In genomic region chr17:17567071-17567470, GRCm38 (mm10) we compare ENCODE assay signal across 7 mouse cellular contexts. TPM values are rescaled to one million over a fixed set of nuclear protein-coding genes. Genes with fewer than 3 reads are reported as not detected.
DNase-seq lines count a peak whose midpoint lies in the region; ATAC-seq and TF ChIP-seq lines count a peak whose summit lies in the region.

No protein-coding gene starts in this region.

- H3K4me1 ChIP-seq in CH12.LX (ENCODE audit: control insufficient read depth in 1 of 2, insufficient read depth in 2 of 2), result peaks cover 0 to 3% of the 10 kb centered on the region in 2 experiments; a peak in 1 of 4 replicates
- H3K4me1 ChIP-seq in forebrain, postnatal 0 days (ENCODE audit: insufficient read depth), result no peaks in the 10 kb centered on the region

- no peak overlapping the region for H3K4me3 ChIP-seq in CH12.LX (replicated peaks in 1 of 3; ENCODE audit: low read depth in 2 of 3, low read length in 2 of 3, poor library complexity in 1 of 3)
- H3K4me3 ChIP-seq in forebrain, postnatal 0 days (ENCODE audit: low read depth, low read length), result no peak overlapping the region

- H3K9me3 ChIP-seq in CH12.LX (replicated peaks; ENCODE audit: low read length), result no peaks in the 10 kb centered on the region
- no peaks in the 10 kb centered on the region for H3K9me3 ChIP-seq in forebrain, postnatal 0 days (ENCODE audit: low read length)

- no peak overlapping the region for H3K27ac ChIP-seq in CH12.LX (ENCODE audit: insufficient read depth, low read depth)
- no peak overlapping the region for H3K27ac ChIP-seq in forebrain, postnatal 0 days (ENCODE audit: low read depth, low read length)

- DNase-seq in layer of hippocampus, adult 11-12 months (ENCODE audit: low spot score), result peak; percentile 49
- DNase-seq in layer of hippocampus, postnatal 36 days, result no peak
- DNase-seq in CH12.LX (ENCODE audit: extremely low read depth) (peak; percentile 50), Patski (ENCODE audit: low read depth, low spot score) (no peak)
- DNase-seq in forebrain, postnatal 0 days, result peak; percentile 76
- peak; percentile 66 for DNase-seq in retina, postnatal 1 day
- no peak for DNase-seq in urinary bladder, postnatal 4 days (ENCODE audit: low spot score in 2 of 2)

- in situ Hi-C loops in CH12.LX (cut with MboI; ENCODE audit: low pct_ligation_motif_present, low pct_unique_long_range_greater_than_20kb, low sequenced_read_pairs), result no loop called here
- in situ Hi-C loops in Patski (cut with MboI; ENCODE audit: low pct_unique_long_range_greater_than_20kb), result loop anchor here (10.0 kb wide), 1 partner anchor 172 kb away; no protein-coding TSS in a partner anchor

- H3K4me2 ChIP-seq in CH12.LX (ENCODE audit: insufficient read depth, low read depth, poor library complexity, severe bottlenecking), result no peak overlapping the region
- no peak overlapping the region for H3K4me2 ChIP-seq in forebrain, postnatal 0 days (ENCODE audit: low read depth)

- CTCF ChIA-PET in Patski (lab: Charles Lee), result interaction anchor here (0.7 to 0.8 kb wide), 3 partner anchors 13 to 41 kb away, joined by 3 read pairs; no protein-coding TSS in a partner anchor

- TF ChIP-seq POLR2A in CH12.LX (IDR thresholded peaks at IDR 0.05; ENCODE audit: low read depth, low read length), result no peak

- H3K27me3 ChIP-seq in CH12.LX (replicated peaks), result no peaks in the 10 kb centered on the region
- no peaks in the 10 kb centered on the region for H3K27me3 ChIP-seq in Patski
- no peaks in the 10 kb centered on the region for H3K27me3 ChIP-seq in forebrain, postnatal 0 days (ENCODE audit: insufficient read depth, low read length)

- no peak overlapping the region for H3K9ac ChIP-seq in CH12.LX (ENCODE audit: insufficient read depth, low read depth)
- no peak overlapping the region for H3K9ac ChIP-seq in forebrain, postnatal 0 days

- ATAC-seq in Patski, result no peak
- peak; percentile 34; the same call in 1 of the 2 replicates for ATAC-seq in forebrain, postnatal 0 days

- H3K79me2 ChIP-seq in CH12.LX (replicated peaks; ENCODE audit: control insufficient read depth, extremely low read depth, insufficient read depth, poor library complexity, severe bottlenecking), result no peaks in the 10 kb centered on the region

- dilution Hi-C loops in CH12.LX (cut with MboI; ENCODE audit: extremely low pct_ligation_motif_present, extremely low pct_unique_long_range_greater_than_20kb, low sequenced_read_pairs), result no loop called here

- peaks cover 24 to 75% of the 10 kb centered on the region in 2 experiments for H3K36me3 ChIP-seq in CH12.LX (replicated peaks in 1 of 2; ENCODE audit: control insufficient read depth in 1 of 2, insufficient read depth in 1 of 2, low read length in 1 of 2)
- H3K36me3 ChIP-seq in forebrain, postnatal 0 days (ENCODE audit: insufficient read depth), result peaks cover 17% of the 10 kb centered on the region

- TF ChIP-seq EP300 in CH12.LX (IDR thresholded peaks at IDR 0.05; ENCODE audit: low read length), result no peak

- peak; percentile 76 for TF ChIP-seq RAD21 in CH12.LX (IDR thresholded peaks at IDR 0.05; ENCODE audit: low read depth, low read length)

- TF ChIP-seq CTCF in CH12.LX (conservative IDR thresholded peaks at IDR 0.05 in 1 of 2, IDR thresholded peaks at IDR 0.05 in 1 of 2; ENCODE audit: low read depth in 2 of 2, low read length in 2 of 2) (peak in 1 of 2 experiments; percentile 74; a peak in 2 of 4 replicates), Patski (IDR thresholded peaks at IDR 0.05) (peak; percentile 36)
- peak; percentile 60 for TF ChIP-seq CTCF in forebrain, postnatal 0 days (IDR thresholded peaks at IDR 0.05; ENCODE audit: low read depth)

- POLR2A ChIA-PET in Patski (lab: Charles Lee), result no interaction called here

- WGBS in forebrain, postnatal 0 days, result 44% methylated on average over 3 of the region's 3 CpGs

TF ChIP-seq in CH12.LX, 34 proteins besides CTCF, POLR2A, EP300 and RAD21:
- TF ChIP-seq IRF4 (IDR thresholded peaks at IDR 0.05; ENCODE audit: low read depth, low read length), result no peak
- no peak for TF ChIP-seq BHLHE40 (IDR thresholded peaks at IDR 0.05; ENCODE audit: low read depth, low read length)
- peak; percentile 70 for TF ChIP-seq SMC3 (IDR thresholded peaks at IDR 0.05; ENCODE audit: low read depth, low read length)
- TF ChIP-seq ZNF384 (IDR thresholded peaks at IDR 0.05; ENCODE audit: low read depth, low read length), result no peak
- TF ChIP-seq TBP (conservative IDR thresholded peaks at IDR 0.05; ENCODE audit: low read depth, low read length), result no peak
- TF ChIP-seq ZC3H11A (IDR thresholded peaks at IDR 0.05; ENCODE audit: low read depth, low read length), result peak; percentile 17; the same call in 1 of the 2 replicates
- TF ChIP-seq GABPA (IDR thresholded peaks at IDR 0.05; ENCODE audit: insufficient replicate concordance, low read depth, low read length), result no peak

RNA-seq across cellular contexts. Expression of gene Lnpep, which starts 57.8 kb away (rescaled TPM):
- 100 to 1,000 TPM; 106 TPM for total RNA-seq in layer of hippocampus, postnatal 36 days (2021)
- total RNA-seq in CH12.LX (2012; rRNA removed), result 34.6 and 36.5 TPM in 2 replicates
- total RNA-seq in CH12.LX (2014; rRNA removed), result 33.6 and 36.6 TPM in 2 replicates
- 19.1 and 40.8 TPM in 2 replicates for polyA plus RNA-seq in CH12.LX (2012; ENCODE audit: insufficient read length, low read depth)
- polyA plus RNA-seq in Patski (2021), result 34.8 TPM
- 24.1 and 33.1 TPM in 2 replicates for total RNA-seq in forebrain, postnatal 0 days (2014; rRNA removed)
- polyA plus RNA-seq in forebrain, postnatal 0 days (2015; fragmentation: Nextera tagmentation; extraction: Ambion mirVana), result 2.0 and 5.1 TPM in 2 replicates

Comparison
In these comparisons a context has a peak if more than half of its experiments do, and no peak if none do; other contexts are left out.
1. DNase-seq: peak in layer of hippocampus, adult 11-12 months (single experiment), CH12.LX (single experiment), forebrain, postnatal 0 days (single experiment) and retina, postnatal 1 day (single experiment); none in layer of hippocampus, postnatal 36 days (0 of 2), Patski (single experiment) and urinary bladder, postnatal 4 days (0 of 2).